Mouse (Mus musculus) liver, postnatal 0 days (tissue): ENCODE data around the gene Dhx32.

Source experiments
- CTCF ChIP-seq: sonication (generic); IDR thresholded peaks from 2 replicates; pipeline ENCODE4 v1.5.1; 2016; ENCODE audit warnings: antibody characterized with exemption, low read depth
- EP300 ChIP-seq: IDR thresholded peaks from 2 replicates; pipeline ENCODE4 v1.6.1; 2016; ENCODE audit warnings: antibody characterized with exemption, low read depth, mild to moderate bottlenecking

DNA sequence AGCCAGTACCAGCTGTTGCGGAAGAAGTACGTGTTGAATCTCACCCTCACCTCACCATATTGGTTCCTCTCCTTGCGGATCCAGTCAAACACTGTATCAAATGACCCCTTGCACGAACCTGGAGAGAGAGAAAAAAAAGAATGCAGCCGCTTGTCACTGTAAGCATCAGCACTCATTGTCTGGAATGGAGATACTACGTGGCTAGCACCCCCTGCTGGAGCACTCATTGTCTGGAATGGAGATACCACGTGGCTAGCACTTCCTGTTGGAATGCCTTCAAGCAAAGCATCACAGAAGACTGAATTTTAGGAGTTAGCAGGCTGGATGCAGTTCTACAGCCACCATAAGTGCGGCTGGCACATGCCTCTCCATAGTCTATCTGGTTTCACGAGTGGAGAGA, 106.5 kb downstream of the Dhx32 start:
- TF ChIP-seq CTCF, result peak; percentile 53
- no peak for TF ChIP-seq EP300
